Mouse (Mus musculus) bone marrow, adult 2 months (tissue): ENCODE measurements around the gene Tmcc1.

Experiments used
- CTCF ChIP-seq: fragments of 200-500 bp; IDR thresholded peaks from 2 replicates; pipeline ENCODE4 v1.5.1; 2011; ENCODE audit warnings: low read length, control low read depth; ENCODE audit not compliant: control insufficient read depth, insufficient read depth
- POLR2A ChIP-seq: fragments of 200-500 bp; IDR thresholded peaks from 2 replicates; pipeline ENCODE4 v1.6.1; 2011; ENCODE audit warnings: low read depth, mild to moderate bottlenecking, control low read depth, low read length, borderline replicate concordance; ENCODE audit not compliant: control insufficient read depth

- TF ChIP-seq POLR2A (no peak), CTCF (no peak)
Observed at GRCm38 (mm10) chr6:115987096-115987747, 206.1 kb downstream of the Tmcc1 start.
